Mouse (Mus musculus) heart, postnatal 14 days (tissue): ENCODE measurements around the gene Zfp277. TPM values are rescaled to one million over a fixed set of nuclear protein-coding genes. Genes with fewer than 3 reads are reported as not detected.
A peak's percentile ranks its signal among the peaks of the same experiment; 100 is the strongest.

Experiments used
- DNase-seq, 2 experiments: peaks; one replicate each; pipeline ENCODE4 v3.0.0; 2021 to 2022
- intact Hi-C: fragments of 180-260 bp; cut with DNase I; formaldehyde crosslinking; loops from one replicate; pipeline ENCODE4 v1.15.1; 2025
- total RNA-seq, 2 experiments: library from RNA; stranded (reverse); gene quantifications; 2 replicates each; pipeline ENCODE4 v1.2.3; 2021

Gene Zfp277
- total RNA-seq, 2 experiments from 2014 or later, result 11.7 to 12.6 TPM

GRCm38 (mm10) chr12:40381173-40381801 lies 64.4 kb downstream of the Zfp277 start:
- intact Hi-C loops, result no loop called here
- no peak for DNase-seq

- no peak for DNase-seq
- intact Hi-C loops, result no loop called here
Observed at GRCm38 (mm10) chr12:40379538-40379923, 66.2 kb downstream of the Zfp277 start.

- intact Hi-C loops, result no loop called here
- no peak for DNase-seq
Observed at GRCm38 (mm10) chr12:40378621-40379537, 66.8 kb downstream of the Zfp277 start.

GRCm38 (mm10) chr12:40351879-40352278 lies 93.8 kb downstream of the Zfp277 start:
- no peak for DNase-seq
- intact Hi-C loops, result no loop called here

GRCm38 (mm10) chr12:40348251-40348650 lies 97.5 kb downstream of the Zfp277 start:
- intact Hi-C loops, result no loop called here
- DNase-seq, result no peak

- intact Hi-C loops, result no loop called here
- no peak for DNase-seq
Observed at GRCm38 (mm10) chr12:40347060-40347698, 98.5 kb downstream of the Zfp277 start.

- intact Hi-C loops, result no loop called here
- DNase-seq, result no peak
Observed at GRCm38 (mm10) chr12:40341443-40341842, 104.3 kb downstream of the Zfp277 start.

GRCm38 (mm10) chr12:40335303-40335702 lies 110.4 kb downstream of the Zfp277 start:
- no peak for DNase-seq
- intact Hi-C loops, result no loop called here

- DNase-seq, result no peak
- intact Hi-C loops, result no loop called here
Observed at GRCm38 (mm10) chr12:40331467-40331866, 114.2 kb downstream of the Zfp277 start.

GRCm38 (mm10) chr12:40327012-40327660 lies 118.6 kb downstream of the Zfp277 start:
- intact Hi-C loops, result no loop called here
- DNase-seq, result peak in 1 of 2 experiments; percentile 21

- intact Hi-C loops, result no loop called here
Observed at GRCm38 (mm10) chr12:40325582-40325981, 120.1 kb downstream of the Zfp277 start.

GRCm38 (mm10) chr12:40324819-40325218 lies 120.9 kb downstream of the Zfp277 start:
- intact Hi-C loops, result no loop called here
- DNase-seq, result no peak

More at GRCm38 (mm10) chr12:40325582-40325981, 120.1 kb downstream of the Zfp277 start:
- DNase-seq, result no peak

- no peak for DNase-seq
- intact Hi-C loops, result no loop called here
Observed at GRCm38 (mm10) chr12:40315146-40315545, 130.6 kb downstream of the Zfp277 start.

- intact Hi-C loops, result no loop called here
- DNase-seq, result no peak
Observed at GRCm38 (mm10) chr12:40303960-40304359, 141.7 kb downstream of the Zfp277 start.

GRCm38 (mm10) chr12:40298636-40299035 lies 147.1 kb downstream of the Zfp277 start:
- intact Hi-C loops, result no loop called here
- DNase-seq, result peak in 1 of 2 experiments; percentile 11

GRCm38 (mm10) chr12:40286539-40286938 lies 159.2 kb downstream of the Zfp277 start:
- intact Hi-C loops, result no loop called here
- DNase-seq, result no peak

- intact Hi-C loops, result no loop called here
- DNase-seq, result no peak
Observed at GRCm38 (mm10) chr12:40280596-40281325, 164.9 kb downstream of the Zfp277 start.

GRCm38 (mm10) chr12:40277581-40277980 lies 168.1 kb downstream of the Zfp277 start:
- no peak for DNase-seq
- intact Hi-C loops, result no loop called here

- intact Hi-C loops, result no loop called here
Observed at GRCm38 (mm10) chr12:40274931-40275330, 170.8 kb downstream of the Zfp277 start.

GRCm38 (mm10) chr12:40273339-40273738 lies 172.4 kb downstream of the Zfp277 start:
- intact Hi-C loops, result no loop called here
- DNase-seq, result no peak

More at GRCm38 (mm10) chr12:40274931-40275330, 170.8 kb downstream of the Zfp277 start:
- no peak for DNase-seq
